Mouse (Mus musculus): Measurements from ENCODE around the gene Tead3.

Gene Tead3

GRCm38 (mm10) chr17:28308297-28309195 lies 42.1 kb downstream of the Tead3 start:
- DNase-seq (ENCODE audit: low read depth, low spot score), result peak; percentile 91

GRCm38 (mm10) chr17:28305172-28305571 lies 45.4 kb downstream of the Tead3 start:
- DNase-seq (ENCODE audit: low read depth, low spot score), result peak; percentile 70

DNA sequence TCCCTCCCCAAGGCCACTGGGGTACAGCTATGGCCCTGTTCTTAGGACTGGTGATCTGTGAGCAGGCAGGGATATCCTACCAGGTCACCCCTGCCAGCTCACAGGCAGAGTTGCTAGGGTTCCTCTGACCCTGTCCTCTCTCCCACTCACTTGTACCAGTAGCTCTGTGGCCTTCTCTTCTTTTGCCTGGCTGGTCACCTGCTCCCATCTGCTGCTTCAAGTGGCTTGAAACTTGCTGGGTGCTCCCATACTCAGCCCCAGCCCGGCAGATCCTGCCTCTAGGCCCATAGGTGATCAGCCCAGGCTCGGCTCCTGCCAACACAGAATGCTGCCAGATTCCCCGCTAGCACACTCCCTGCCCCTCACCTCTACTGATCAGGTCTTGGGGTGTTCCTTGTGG lies 49.8 kb downstream of the Tead3 start:
- no peak for DNase-seq (ENCODE audit: low read depth, low spot score)

- no peak for DNase-seq (ENCODE audit: low read depth, low spot score)
Measured at GRCm38 (mm10) chr17:28300323-28300722, 50.3 kb downstream of the Tead3 start.

DNA sequence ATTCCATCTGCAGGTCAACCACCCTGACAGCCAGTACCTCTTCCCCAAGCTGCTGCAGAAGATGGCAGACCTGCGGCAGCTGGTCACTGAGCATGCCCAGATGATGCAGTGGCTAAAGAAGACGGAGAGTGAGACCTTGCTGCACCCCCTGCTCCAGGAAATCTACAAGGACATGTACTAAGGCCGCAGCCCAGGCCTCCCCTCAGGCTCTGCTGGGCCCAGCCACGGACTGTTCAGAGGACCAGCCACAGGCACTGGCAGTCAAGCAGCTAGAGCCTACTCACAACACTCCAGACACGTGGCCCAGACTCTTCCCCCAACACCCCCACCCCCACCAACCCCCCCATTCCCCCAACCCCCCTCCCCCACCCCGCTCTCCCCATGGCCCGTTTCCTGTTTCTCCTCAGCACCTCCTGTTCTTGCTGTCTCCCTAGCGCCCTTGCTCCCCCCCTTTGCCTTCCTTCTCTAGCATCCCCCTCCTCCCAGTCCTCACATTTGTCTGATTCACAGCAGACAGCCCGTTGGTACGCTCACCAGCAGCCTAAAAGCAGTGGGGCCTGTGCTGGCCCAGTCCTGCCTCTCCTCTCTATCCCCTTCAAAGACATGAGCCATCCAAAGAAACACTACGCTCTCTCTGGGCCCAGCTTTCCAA lies 50.8 kb downstream of the Tead3 start:
- no peak for DNase-seq (ENCODE audit: low read depth, low spot score)

- DNase-seq (ENCODE audit: low read depth, low spot score), result peak; percentile 63
Measured at GRCm38 (mm10) chr17:28298888-28299287, 51.7 kb downstream of the Tead3 start.

- DNase-seq (ENCODE audit: low read depth, low spot score), result no peak
Measured at GRCm38 (mm10) chr17:28294449-28295333, 55.9 kb downstream of the Tead3 start.

- DNase-seq (ENCODE audit: low read depth, low spot score), result no peak
Measured at GRCm38 (mm10) chr17:28293716-28294115, 56.9 kb downstream of the Tead3 start.

- no peak for DNase-seq (ENCODE audit: low read depth, low spot score)
Measured at GRCm38 (mm10) chr17:28291346-28291745, 59.3 kb downstream of the Tead3 start.

DNA sequence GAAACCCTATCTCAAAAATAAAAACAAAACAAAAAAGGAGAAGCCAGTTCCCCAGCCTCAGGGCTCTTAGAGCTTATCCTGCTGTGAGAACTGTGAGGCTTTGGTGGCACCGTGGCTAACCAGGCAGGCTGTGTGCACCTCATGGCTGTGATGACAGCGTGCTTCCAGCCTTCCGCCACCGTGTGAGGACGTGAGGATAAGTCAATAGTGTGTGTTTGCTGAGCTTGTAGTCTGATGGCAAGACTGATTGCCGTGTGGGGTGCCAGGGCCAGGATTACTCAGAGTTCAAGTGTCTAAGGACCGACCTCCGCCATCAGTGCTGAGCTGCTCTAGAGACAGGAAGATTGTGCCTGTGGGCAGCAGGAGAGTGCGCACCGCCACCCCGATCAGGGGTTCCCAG lies 59.9 kb downstream of the Tead3 start:
- DNase-seq (ENCODE audit: low read depth, low spot score), result no peak

- DNase-seq (ENCODE audit: low read depth, low spot score), result no peak
Measured at GRCm38 (mm10) chr17:28290262-28290661, 60.4 kb downstream of the Tead3 start.

DNA sequence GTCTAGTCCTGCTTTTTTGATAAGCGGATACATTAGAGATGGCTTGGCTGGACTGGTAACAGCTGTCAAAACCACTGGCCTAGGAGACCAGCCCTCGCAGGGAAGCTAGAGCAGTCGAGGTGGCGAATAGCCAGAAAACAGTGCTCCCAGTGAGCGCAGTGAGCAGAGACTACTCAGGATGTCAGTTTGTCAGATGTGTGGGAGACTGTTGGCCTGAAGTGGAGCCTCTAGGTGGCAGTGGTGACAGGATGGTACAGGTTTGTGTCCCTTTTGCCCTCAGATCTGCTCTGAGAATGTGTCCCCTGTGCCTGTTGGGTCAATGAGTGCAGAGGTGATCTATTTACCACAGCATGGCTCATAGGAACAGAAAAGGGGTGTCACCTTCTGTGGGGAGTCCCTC lies 62.6 kb downstream of the Tead3 start:
- DNase-seq (ENCODE audit: low read depth, low spot score), result peak; percentile 46

GRCm38 (mm10) chr17:28287578-28287977 lies 63.0 kb downstream of the Tead3 start:
- DNase-seq (ENCODE audit: low read depth, low spot score), result no peak

DNA sequence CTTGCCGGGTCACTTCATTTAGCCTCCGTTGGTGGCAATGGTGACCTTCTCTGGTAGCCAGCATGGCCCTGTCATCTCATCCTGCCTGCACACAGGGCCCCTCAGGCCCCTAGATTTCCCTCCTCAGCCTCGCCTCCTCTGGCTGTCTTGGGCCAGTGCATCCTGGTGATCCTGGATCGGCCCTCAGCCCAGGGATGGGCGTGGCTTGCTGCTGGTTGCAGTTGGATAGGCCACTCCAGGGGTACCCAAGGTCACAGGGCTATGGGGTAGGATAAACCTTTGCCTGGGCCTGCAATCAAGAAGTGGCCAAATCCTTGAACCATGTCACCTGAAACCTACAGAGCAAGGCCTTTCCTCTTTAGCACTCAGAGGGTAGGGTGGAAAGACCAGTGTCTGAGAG lies 63.7 kb downstream of the Tead3 start:
- peak; percentile 84 for DNase-seq (ENCODE audit: low read depth, low spot score)

DNA sequence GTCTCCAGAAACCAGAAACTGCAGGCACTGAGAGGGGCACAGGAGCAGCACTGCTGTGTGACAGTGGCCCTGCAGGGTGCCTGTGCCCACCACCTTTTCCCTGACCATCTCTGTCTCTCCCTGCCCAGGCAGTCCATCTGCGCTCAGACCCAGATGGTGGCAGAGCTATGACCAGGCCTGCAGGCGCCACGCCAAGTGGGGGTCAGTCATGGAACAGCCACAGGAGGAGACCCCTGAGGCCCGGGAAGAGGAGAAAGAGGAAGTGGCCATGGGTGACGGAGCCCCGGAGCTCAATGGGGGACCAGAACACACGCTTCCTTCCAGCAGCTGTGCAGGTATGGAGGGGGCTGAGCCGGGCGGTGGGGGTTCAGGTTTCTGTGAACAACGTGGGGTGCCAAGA lies 64.5 kb downstream of the Tead3 start:
- DNase-seq (ENCODE audit: low read depth, low spot score), result no peak

- DNase-seq (ENCODE audit: low read depth, low spot score), result no peak
Measured at GRCm38 (mm10) chr17:28283199-28283598, 67.4 kb downstream of the Tead3 start.

DNA sequence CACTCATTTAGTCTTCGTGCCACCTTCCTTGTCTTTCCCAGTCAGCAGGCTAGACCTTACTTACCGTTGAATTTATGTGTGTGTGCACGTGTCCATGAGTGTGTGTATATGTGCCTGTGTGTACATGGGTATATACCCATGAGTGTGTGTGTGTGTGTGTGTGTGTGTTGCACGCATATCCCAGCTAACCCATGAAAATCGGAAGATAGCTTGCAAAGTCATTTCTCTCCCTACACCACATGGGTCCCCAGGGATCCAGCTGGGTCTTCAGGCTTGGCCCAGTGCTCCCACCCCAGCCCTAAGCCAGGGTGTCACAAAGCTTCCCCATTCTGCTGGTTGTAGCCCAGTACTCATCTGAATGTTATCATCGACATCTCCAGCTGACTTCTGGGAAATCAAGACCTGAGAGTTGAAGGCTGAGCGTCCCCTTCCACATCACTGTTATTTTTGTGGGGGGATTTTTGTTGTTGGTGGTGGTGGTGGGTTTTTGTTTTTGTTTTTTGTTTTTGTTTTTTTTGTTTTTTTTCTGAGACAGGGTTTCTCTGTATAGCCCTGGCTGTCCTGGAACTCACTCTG lies 68.7 kb downstream of the Tead3 start:
- no peak for DNase-seq (ENCODE audit: low read depth, low spot score)
